Mouse (Mus musculus) liver, embryonic 14.5 days (tissue): ENCODE data around the gene Rpp21.

Experiments used
- CTCF ChIP-seq: IDR thresholded peaks from 2 replicates; pipeline ENCODE4 v1.5.1; 2016; ENCODE audit warnings: antibody characterized with exemption, low read depth, control low read depth
- EP300 ChIP-seq: IDR thresholded peaks from 2 replicates; pipeline ENCODE4 v1.6.1; 2016; ENCODE audit warnings: antibody characterized with exemption, low read depth

DNA sequence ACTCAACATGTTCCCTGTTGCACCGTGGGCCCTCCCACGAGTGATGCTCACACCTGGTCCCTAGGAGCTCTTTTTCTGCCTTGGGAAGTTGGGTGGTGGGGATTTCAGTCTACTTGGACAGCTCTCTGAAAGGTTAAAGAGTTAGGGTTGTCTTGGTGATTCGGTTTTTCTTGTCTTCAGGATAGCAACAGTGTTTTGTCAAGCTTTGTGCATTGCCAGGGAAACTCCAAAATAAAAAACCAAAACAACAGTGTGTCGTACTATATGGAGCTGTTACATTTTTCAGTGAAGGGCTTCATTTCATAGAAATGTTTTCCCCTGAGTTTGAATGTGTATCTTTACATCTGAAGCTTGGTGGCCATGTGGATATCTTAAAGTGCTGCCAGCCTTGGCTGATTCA is 16.9 kb upstream of the Rpp21 start:
- TF ChIP-seq CTCF (no peak), EP300 (no peak)
